Mouse (Mus musculus) bone marrow macrophage, adult 2 months (primary cell): ENCODE data around the gene Slco4a1.

Experiments used
- CTCF ChIP-seq: IDR thresholded peaks from 2 replicates; pipeline ENCODE4 v1.5.1; 2012; ENCODE audit warnings: low read depth, mild to moderate bottlenecking, low read length, moderate library complexity
- POLR2A ChIP-seq: IDR thresholded peaks from 2 replicates; pipeline ENCODE4 v1.6.1; 2012; ENCODE audit warnings: mild to moderate bottlenecking, low read depth, low read length, borderline replicate concordance

GRCm38 (mm10) chr2:180466505-180466904, 10.5 kb downstream of the Slco4a1 start:
- TF ChIP-seq CTCF (no peak), POLR2A (no peak)
